ENCODE assay signal across 8 mouse cellular contexts in genomic region chr9:24502571-24503004, GRCm38 (mm10). TPM values are rescaled to one million over a fixed set of nuclear protein-coding genes. Genes with fewer than 3 reads are reported as not detected.
A peak's percentile ranks its signal among the peaks of the same experiment; 100 is the strongest.
DNase-seq lines count a peak whose midpoint lies in the region; ATAC-seq and TF ChIP-seq lines count a peak whose summit lies in the region.

No protein-coding gene starts in this region.

- no peaks in the 10 kb centered on the region for H3K36me3 ChIP-seq in intestine, embryonic 14.5 days (ENCODE audit: control insufficient read depth, insufficient read depth, low read length)
- peaks cover 12% of the 10 kb centered on the region for H3K36me3 ChIP-seq in liver, embryonic 13.5 days
- H3K36me3 ChIP-seq in myocyte (ENCODE audit: control insufficient read depth, insufficient read depth): no peaks in the 10 kb centered on the region

- H3K9me3 ChIP-seq in intestine, embryonic 14.5 days (ENCODE audit: control insufficient read depth, low read length): no peaks in the 10 kb centered on the region
- H3K9me3 ChIP-seq in liver, embryonic 13.5 days (replicated peaks): no peaks in the 10 kb centered on the region

- peak overlapping the region; percentile 84 for H3K27ac ChIP-seq in intestine, embryonic 14.5 days (ENCODE audit: low read depth)
- H3K27ac ChIP-seq in liver, embryonic 13.5 days: peak overlapping the region; percentile 91

- DNase-seq in 416B (ENCODE audit: low read depth): peak; percentile 45
- peak; percentile 62 for DNase-seq in CD4-positive, CD25-positive, alpha-beta regulatory T cell, adult 2 months (ENCODE audit: low read depth, low spot score)
- DNase-seq in cerebellum, adult 9-10 months: peak; percentile 51
- peak; percentile 52 for DNase-seq in forelimb bud, embryonic 11.5 days (ENCODE audit: low read depth, low spot score)
- peak; percentile 86 for DNase-seq in intestine, embryonic 14.5 days (ENCODE audit: low spot score)
- DNase-seq in liver, embryonic 13.5 days: peak; percentile 50

- peak overlapping the region; percentile 74 for H3K9ac ChIP-seq in intestine, embryonic 14.5 days (ENCODE audit: low read length)
- H3K9ac ChIP-seq in liver, embryonic 13.5 days: peak overlapping the region; percentile 93

- WGBS in intestine, embryonic 14.5 days: under 1% methylated on average over 43 of the region's 48 CpGs
- under 1% methylated on average over 40 of the region's 48 CpGs for WGBS in liver, embryonic 13.5 days (ENCODE audit: insufficient replicate concordance)

- peaks cover 47% of the 10 kb centered on the region for H3K79me2 ChIP-seq in myocyte (ENCODE audit: control insufficient read depth, insufficient read depth)

- TF ChIP-seq POLR2A in myocyte (IDR thresholded peaks at IDR 0.05; ENCODE audit: insufficient read length, low read depth): no peak

- H3K4me2 ChIP-seq in intestine, embryonic 14.5 days (ENCODE audit: low read length): peak overlapping the region; percentile 85
- peak overlapping the region; percentile 69 for H3K4me2 ChIP-seq in liver, embryonic 13.5 days
- peak overlapping the region; percentile 99 for H3K4me2 ChIP-seq in myocyte (ENCODE audit: low read depth)

- peak overlapping the region; percentile 72 for H3K4me3 ChIP-seq in intestine, embryonic 14.5 days (ENCODE audit: low read depth, low read length)
- H3K4me3 ChIP-seq in liver, embryonic 13.5 days (replicated peaks): peak overlapping the region; percentile 86
- peak overlapping the region; percentile 52 for H3K4me3 ChIP-seq in myocyte

- peak overlapping the region; percentile 93 for H3ac ChIP-seq in myocyte (ENCODE audit: control insufficient read depth, insufficient read length)

- H3K4me1 ChIP-seq in intestine, embryonic 14.5 days (replicated peaks; ENCODE audit: control insufficient read depth, insufficient read depth, low read length): peaks cover 13% of the 10 kb centered on the region
- peaks cover 59% of the 10 kb centered on the region for H3K4me1 ChIP-seq in liver, embryonic 13.5 days (replicated peaks)

- H3K27me3 ChIP-seq in intestine, embryonic 14.5 days (replicated peaks; ENCODE audit: control insufficient read depth, insufficient read depth, low read length): no peaks in the 10 kb centered on the region
- no peaks in the 10 kb centered on the region for H3K27me3 ChIP-seq in liver, embryonic 13.5 days
- H3K27me3 ChIP-seq in myocyte (ENCODE audit: control insufficient read depth, insufficient read depth, insufficient read length): no peaks in the 10 kb centered on the region

- ATAC-seq in intestine, embryonic 14.5 days (replicated peaks; ENCODE audit: low FRiP score, low TSS enrichment, low read depth): peak; percentile 88
- ATAC-seq in liver, embryonic 13.5 days (ENCODE audit: low read depth): peak; percentile 79
- ATAC-seq in monocyte, adult 5-6 weeks (replicated peaks; ENCODE audit: insufficient number of reproducible peaks, low FRiP score, low TSS enrichment, poor library complexity, severe bottlenecking): no peak

TF ChIP-seq in myocyte, 11 proteins besides CTCF, POLR2A, EP300 and RAD21:
- no peak for TF ChIP-seq MAX (IDR thresholded peaks at IDR 0.05; ENCODE audit: low read depth)
- TF ChIP-seq E2F4 (IDR thresholded peaks at IDR 0.05; ENCODE audit: insufficient read depth): peak; percentile 19
- TF ChIP-seq POLR2AphosphoS2 (IDR thresholded peaks at IDR 0.05; ENCODE audit: insufficient read length, low read depth): no peak
- TF ChIP-seq CEBPB (IDR thresholded peaks at IDR 0.05; ENCODE audit: insufficient read depth, poor library complexity, severe bottlenecking): no peak
- TF ChIP-seq SRF (IDR thresholded peaks at IDR 0.05; ENCODE audit: control insufficient read depth, insufficient read length, low read depth): no peak
- no peak for TF ChIP-seq TCF12 (IDR thresholded peaks at IDR 0.05; ENCODE audit: insufficient read depth, poor library complexity, severe bottlenecking)
- TF ChIP-seq TCF3 (IDR thresholded peaks at IDR 0.05; ENCODE audit: insufficient read length, low read depth): no peak
- TF ChIP-seq REST (IDR thresholded peaks at IDR 0.05; ENCODE audit: insufficient read depth, insufficient read length): no peak
- peak in 1 of 3 experiments; percentile 53 for TF ChIP-seq MYOG (IDR thresholded peaks at IDR 0.05; ENCODE audit: control insufficient read depth in 1 of 3, insufficient read depth in 1 of 3, insufficient read length in 2 of 3, low read depth in 2 of 3)
- TF ChIP-seq MYOD1 (IDR thresholded peaks at IDR 0.05; ENCODE audit: control insufficient read depth in 1 of 3, insufficient read length in 2 of 3, low read depth in 2 of 3): no peak
- no peak for TF ChIP-seq USF1 (IDR thresholded peaks at IDR 0.05; ENCODE audit: low read depth)

RNA-seq across cellular contexts. Expression of gene Dpy19l1, which starts 0.4 kb away (rescaled TPM):
- polyA plus RNA-seq in intestine, embryonic 14.5 days (2014; fragmentation: Nextera tagmentation; extraction: Ambion mirVana): 12.1 and 13.6 TPM in 2 replicates
- polyA plus RNA-seq in liver, embryonic 13.5 days (2015; fragmentation: Nextera tagmentation; extraction: Ambion mirVana): 12.9 and 13.0 TPM in 2 replicates
- 17.3 TPM for polyA plus RNA-seq in myocyte (2012; fragmentation: generic; extraction: Trizol)
- 31.9 to 51.1 TPM (median 41.8 TPM) in 3 replicates for total RNA-seq in monocyte, adult 5-6 weeks (2017)
